Comparison of ENCODE assay signal across 9 mouse cellular contexts in genomic region chr1:155741988-155742387, GRCm38 (mm10). TPM values are rescaled to one million over a fixed set of nuclear protein-coding genes. Genes with fewer than 3 reads are reported as not detected.
A peak's percentile ranks its signal among the peaks of the same experiment; 100 is the strongest.
DNase-seq lines count a peak whose midpoint lies in the region; ATAC-seq lines count a peak whose summit lies in the region.
"Had no signal": no experiment of that assay in that cellular context is flagged by ENCODE, and none has a peak within 500 bp of the region (broad histone marks: within the 10 kb centered on the region; RNA-seq: fewer than 3 reads in every experiment).

No protein-coding gene starts in this region.

- under 1% methylated on average over 26 of the region's 26 CpGs for WGBS in embryonic facial prominence, embryonic 13.5 days
- 0% methylated on average over 26 of the region's 26 CpGs for WGBS in midbrain, embryonic 14.5 days

- no peaks in the 10 kb centered on the region for H3K36me3 ChIP-seq in megakaryocyte, embryonic 14.5 days (replicated peaks; ENCODE audit: low read length)
- no peaks in the 10 kb centered on the region for H3K36me3 ChIP-seq in embryonic facial prominence, embryonic 13.5 days
- H3K36me3 ChIP-seq in midbrain, embryonic 14.5 days (ENCODE audit: control insufficient read depth, insufficient read depth, low read length) = no peaks in the 10 kb centered on the region

- H3K27me3 ChIP-seq in megakaryocyte, embryonic 14.5 days (replicated peaks) = peaks cover 93% of the 10 kb centered on the region
- H3K27me3 ChIP-seq in embryonic facial prominence, embryonic 13.5 days = peaks cover 93% of the 10 kb centered on the region
- peaks cover 94% of the 10 kb centered on the region for H3K27me3 ChIP-seq in midbrain, embryonic 14.5 days (ENCODE audit: control insufficient read depth, insufficient read depth, low read length)

- H3K4me3 ChIP-seq in megakaryocyte, embryonic 14.5 days (replicated peaks) = peak overlapping the region; percentile 89
- peak overlapping the region; percentile 49 for H3K4me3 ChIP-seq in embryonic facial prominence, embryonic 13.5 days
- peak overlapping the region; percentile 36 for H3K4me3 ChIP-seq in midbrain, embryonic 14.5 days (replicated peaks; ENCODE audit: low read depth, low read length)

- H3K4me2 ChIP-seq in embryonic facial prominence, embryonic 13.5 days = peak overlapping the region; percentile 76
- H3K4me2 ChIP-seq in midbrain, embryonic 14.5 days (ENCODE audit: low read length) = peak overlapping the region; percentile 68

- H3K9me3 ChIP-seq in megakaryocyte, embryonic 14.5 days = no peaks in the 10 kb centered on the region
- H3K9me3 ChIP-seq in embryonic facial prominence, embryonic 13.5 days = no peaks in the 10 kb centered on the region
- no peaks in the 10 kb centered on the region for H3K9me3 ChIP-seq in midbrain, embryonic 14.5 days (ENCODE audit: control insufficient read depth, low read length)

- peaks cover 46% of the 10 kb centered on the region for H3K4me1 ChIP-seq in megakaryocyte, embryonic 14.5 days
- peaks cover 29% of the 10 kb centered on the region for H3K4me1 ChIP-seq in embryonic facial prominence, embryonic 13.5 days
- H3K4me1 ChIP-seq in midbrain, embryonic 14.5 days (ENCODE audit: control insufficient read depth, insufficient read depth, low read length) = peaks cover 19% of the 10 kb centered on the region

- ATAC-seq in megakaryocyte, adult 5-6 weeks (ENCODE audit: poor library complexity, severe bottlenecking) = no peak
- no peak for ATAC-seq in embryonic facial prominence, embryonic 13.5 days (ENCODE audit: insufficient number of reproducible peaks, insufficient read depth, low FRiP score, low TSS enrichment, low read depth)
- ATAC-seq in midbrain, embryonic 14.5 days (ENCODE audit: low FRiP score, low TSS enrichment) = peak; percentile 65
- ATAC-seq in monocyte, adult 5-6 weeks (replicated peaks; ENCODE audit: insufficient number of reproducible peaks, low FRiP score, low TSS enrichment, poor library complexity, severe bottlenecking) = no peak

- H3K9ac ChIP-seq in embryonic facial prominence, embryonic 13.5 days = no peak overlapping the region; the same call in 1 of the 2 replicates
- peak overlapping the region; percentile 34; the same call in 1 of the 2 replicates for H3K9ac ChIP-seq in midbrain, embryonic 14.5 days (replicated peaks; ENCODE audit: low read length)

- no peak overlapping the region for H3K27ac ChIP-seq in embryonic facial prominence, embryonic 13.5 days
- H3K27ac ChIP-seq in midbrain, embryonic 14.5 days (replicated peaks; ENCODE audit: low read depth, low read length) = no peak overlapping the region

- DNase-seq in induced T-regulatory cell, adult 2 months (ENCODE audit: low read depth) = peak; percentile 50
- peak; percentile 67 for DNase-seq in midbrain, embryonic 14.5 days
- no peak for DNase-seq in urinary bladder, adult 2 months (ENCODE audit: low spot score)
- no peak for DNase-seq in cerebellum, adult 9-10 months

RNA-seq across cellular contexts. Expression of gene Lhx4, which starts 9.5 kb away (rescaled TPM):
- polyA plus RNA-seq in megakaryocyte, embryonic 14.5 days (2012; ENCODE audit: insufficient read depth, low replicate concordance) = not detected in 2 replicates
- total RNA-seq in megakaryocyte, adult 5-6 weeks (2015) = not detected in 2 replicates
- total RNA-seq in megakaryocyte, adult 5-6 weeks (2017) = not detected in 2 replicates
- polyA plus RNA-seq in embryonic facial prominence, embryonic 13.5 days (2015; fragmentation: Nextera tagmentation; extraction: Ambion mirVana) = not detected in 2 replicates
- 1.8 and 3.5 TPM in 2 replicates for polyA plus RNA-seq in midbrain, embryonic 14.5 days (2014; fragmentation: Nextera tagmentation; extraction: Ambion mirVana)
- total RNA-seq in monocyte, adult 5-6 weeks (2017) = not detected in 3 replicates
- polyA plus RNA-seq in urinary bladder, adult 2 months (2012; rRNA removed) = not detected in 2 replicates
- polyA plus RNA-seq: cortical plate, adult 2 months had no signal

Comparison
In these comparisons a context has a peak if more than half of its experiments do, and no peak if none do; other contexts are left out.
1. H3K4me3 ChIP-seq: peak in every context shown above with its lines; median percentile 89 in megakaryocyte, embryonic 14.5 days; 49 in embryonic facial prominence, embryonic 13.5 days; 36 in midbrain, embryonic 14.5 days.
2. DNase-seq: peak in induced T-regulatory cell, adult 2 months (single experiment) and midbrain, embryonic 14.5 days (single experiment); none in urinary bladder, adult 2 months (single experiment) and cerebellum, adult 9-10 months (single experiment).